Mouse (Mus musculus) G1E-ER4 (cell line): ENCODE data around the gene 2010005H15Rik. TPM values are rescaled to one million over a fixed set of nuclear protein-coding genes. Genes with fewer than 3 reads are reported as not detected.
"Not testable (repeated sequence)": the region's sequence is repeated elsewhere in the genome, so short reads cannot be mapped to it uniquely, and the experiment has no call there.

Experiments used
- GATA1 ChIP-seq: IDR thresholded peaks from one replicate; pipeline ENCODE4 v1.8.0; 2012; ENCODE audit warnings: low read length, inconsistent platforms
- polyA plus RNA-seq: library from polyadenylated mRNA; stranded (reverse); fragments of >175 nt; gene quantifications from 2 replicates; pipeline ENCODE4 v1.2.3, GENCODE M21; 2012

2010005H15Rik gene
- polyA plus RNA-seq, result not detected in 2 replicates

DNA sequence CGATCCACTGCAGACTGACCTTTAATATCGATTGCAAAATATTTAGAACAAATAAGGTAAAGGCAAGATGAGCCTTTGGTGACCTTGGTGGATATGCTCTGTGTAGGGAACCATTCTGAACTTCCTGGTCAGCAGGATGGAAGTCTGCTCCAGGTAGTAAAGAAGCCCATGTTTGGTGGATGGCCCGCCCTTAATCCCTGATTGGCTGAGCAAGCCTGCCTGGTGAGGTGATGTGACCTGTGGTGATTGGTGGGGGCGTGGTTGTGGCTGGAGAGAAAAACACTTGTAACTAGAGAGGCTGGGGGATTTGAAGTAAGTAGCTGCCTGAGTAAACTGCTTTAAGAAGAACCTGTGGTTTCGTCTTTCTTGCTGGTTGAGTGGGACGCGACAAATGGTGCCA is at the start of gene 2010005H15Rik:
Gene 2010005H15Rik, plus strand, starts transcription at position 301 of the 400 bp plus-strand sequence.
- not testable (repeated sequence) for TF ChIP-seq GATA1

DNA sequence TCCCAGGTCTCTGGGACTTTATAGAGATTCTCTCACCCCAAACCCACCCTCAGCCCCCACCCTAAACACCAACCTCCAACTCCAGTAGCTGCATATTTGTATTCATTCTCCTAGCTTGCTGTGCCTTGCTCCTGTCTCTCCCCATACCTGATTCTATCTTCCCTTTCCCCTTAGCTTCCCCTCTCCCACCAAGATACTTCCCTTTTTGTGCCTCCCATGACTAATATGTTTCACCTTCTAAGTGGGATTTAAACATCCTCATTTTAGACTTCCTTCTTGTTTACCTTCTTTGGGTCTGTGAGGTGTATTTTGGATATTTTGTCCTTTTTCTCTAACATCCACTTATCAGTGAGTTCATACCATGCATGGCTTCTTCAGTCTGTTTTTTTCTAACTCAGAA is 45.2 kb upstream of the 2010005H15Rik start:
- no peak for TF ChIP-seq GATA1

DNA sequence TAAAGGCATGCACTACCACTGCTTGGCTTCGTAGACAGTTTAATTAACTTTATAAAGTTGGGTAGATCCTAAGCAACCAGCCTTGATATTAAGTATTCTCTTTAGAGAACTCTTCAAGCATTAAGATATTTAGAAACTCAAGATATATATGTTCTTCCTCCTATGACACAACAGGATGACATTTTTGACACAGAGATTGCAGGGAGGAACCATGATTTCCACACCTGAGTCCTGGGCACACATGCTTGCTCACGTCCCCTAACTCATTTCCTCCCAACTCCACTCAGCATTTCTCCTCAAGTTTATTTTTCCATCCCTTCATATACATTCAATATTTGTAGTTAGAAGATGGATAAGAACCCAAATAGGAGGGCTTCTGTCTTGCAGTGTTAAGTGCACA is 41.4 kb upstream of the 2010005H15Rik start:
- no peak for TF ChIP-seq GATA1

DNA sequence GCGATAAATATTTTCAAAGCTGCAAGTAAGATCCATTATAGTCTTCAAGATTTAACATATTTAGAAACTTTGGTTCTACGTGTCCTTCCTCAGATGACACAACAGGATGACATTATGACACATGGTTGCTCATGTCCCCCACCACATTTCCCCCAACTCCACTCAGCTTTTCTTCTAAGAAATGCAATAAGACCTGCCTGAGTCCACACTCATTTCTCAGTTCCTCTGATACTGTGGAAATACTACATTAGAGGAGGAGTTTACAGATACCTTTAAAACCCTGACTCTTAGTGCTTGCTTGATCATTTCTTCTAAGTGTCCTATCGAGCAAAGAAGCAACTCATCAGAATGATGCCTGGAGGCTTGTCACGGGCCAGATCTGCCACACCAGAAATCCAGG is 37.4 kb upstream of the 2010005H15Rik start, which contains the start of gene Gm5483:
Gene Gm5483, plus strand, starts transcription at position 301 of the 400 bp plus-strand sequence.
- not testable (repeated sequence) for TF ChIP-seq GATA1

DNA sequence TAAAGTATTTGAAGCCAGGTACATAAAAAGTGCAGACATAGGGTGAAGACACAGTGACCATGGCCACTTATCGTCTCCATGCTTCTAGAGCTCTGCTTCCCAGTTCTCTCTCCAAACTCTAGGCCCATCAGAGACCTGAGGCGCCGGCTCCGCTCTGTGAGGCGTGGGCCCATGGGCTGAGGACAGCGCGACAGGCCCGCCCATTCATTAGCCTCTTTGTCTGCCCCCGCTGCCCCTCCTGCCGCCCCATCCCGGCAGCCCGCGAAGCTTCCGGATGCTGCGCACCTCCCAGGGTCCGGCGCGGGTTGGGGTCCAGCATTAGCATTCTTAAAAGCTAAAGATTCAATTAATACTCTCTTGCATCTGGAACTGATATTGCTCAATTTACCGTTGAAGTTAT is 22.0 kb upstream of the 2010005H15Rik start:
- no peak for TF ChIP-seq GATA1

DNA sequence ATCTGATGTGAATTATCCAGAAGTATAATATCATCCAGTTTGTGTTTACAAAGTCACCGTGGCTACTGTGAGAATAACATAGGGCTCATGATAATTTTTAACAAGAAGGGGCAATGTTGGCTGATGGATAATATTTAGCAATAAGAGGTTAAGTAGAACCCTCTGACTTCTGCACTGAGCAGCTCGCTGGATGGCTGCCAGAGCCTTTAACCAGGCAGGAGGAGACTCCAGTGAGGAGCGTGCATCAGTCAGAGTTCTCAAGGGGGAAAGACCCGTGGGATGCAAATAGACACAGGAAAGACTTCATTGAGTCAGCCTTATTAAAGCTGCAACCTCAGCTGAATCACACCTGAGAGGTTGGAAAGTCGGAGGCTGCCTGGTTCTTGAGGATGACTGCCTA is 17.4 kb upstream of the 2010005H15Rik start:
- no peak for TF ChIP-seq GATA1

DNA sequence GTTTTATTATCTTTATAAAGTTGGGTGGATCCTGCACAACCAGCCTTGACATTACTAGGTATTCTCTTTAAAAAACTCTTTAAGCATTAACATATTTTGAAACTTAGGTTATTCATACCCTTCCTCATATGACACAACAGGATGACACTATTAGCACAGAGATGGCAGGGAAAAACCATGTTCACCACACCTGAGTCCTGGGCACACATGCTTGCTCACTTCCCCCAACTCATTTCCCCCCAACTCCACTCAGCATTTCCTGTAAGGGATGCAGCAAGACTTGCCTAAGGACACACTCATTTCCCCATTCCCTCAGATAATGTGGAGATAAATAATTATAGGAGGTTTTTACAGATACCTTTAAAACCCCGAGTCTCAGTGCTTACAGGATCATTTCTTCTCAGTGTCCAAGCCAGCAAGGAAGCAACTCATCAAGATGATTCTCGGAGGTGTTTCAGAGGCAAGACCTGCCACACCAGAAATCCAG is 11.3 kb upstream of the 2010005H15Rik start, which contains the start of gene Gm5416:
Gene Gm5416, plus strand, starts transcription at position 437 of the 487 bp plus-strand sequence.
- no peak for TF ChIP-seq GATA1

DNA sequence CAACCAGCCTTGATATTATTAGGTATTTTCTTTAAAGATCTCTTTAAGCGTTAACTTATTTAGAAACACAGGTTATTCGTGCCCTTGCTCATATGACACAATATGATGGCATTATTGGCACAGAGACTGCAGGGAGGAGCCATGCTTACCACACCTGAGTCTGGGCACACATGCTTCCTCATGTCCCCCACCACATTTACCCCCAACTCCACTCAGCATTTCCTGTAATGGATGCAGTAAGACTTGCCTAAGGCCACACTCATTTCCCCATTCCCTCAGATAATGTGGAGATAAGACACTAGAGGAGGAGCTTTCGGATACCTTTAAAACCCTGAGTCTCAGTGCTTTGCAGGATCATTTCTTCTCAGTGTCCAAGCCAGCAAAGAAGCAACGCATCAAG is 55.5 kb downstream of the 2010005H15Rik start, which contains the start of gene Stfa1:
Gene Stfa1, plus strand, starts transcription at position 156 of the 400 bp plus-strand sequence.
- TF ChIP-seq GATA1, result not testable (repeated sequence)

DNA sequence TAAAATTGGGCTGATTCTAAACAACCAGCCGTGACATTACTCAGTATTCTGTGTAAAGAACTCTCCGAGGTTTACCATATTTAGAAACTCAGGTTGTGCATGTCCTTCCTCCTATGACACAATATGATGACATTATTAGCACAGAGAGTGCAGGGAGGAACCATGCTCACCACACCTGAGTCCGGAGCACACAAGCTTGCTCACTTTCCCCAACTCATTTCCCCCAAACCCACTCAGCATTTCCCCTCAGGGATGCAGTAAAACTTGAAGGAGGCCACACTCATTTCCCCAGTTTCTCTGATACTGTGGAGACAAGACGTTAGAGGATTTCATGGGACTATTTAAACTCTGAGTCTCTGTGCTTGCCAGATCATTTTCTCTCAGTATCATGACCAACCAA is 67.9 kb downstream of the 2010005H15Rik start:
- no peak for TF ChIP-seq GATA1

Other genes starting within 250 kb of the 2010005H15Rik start
- 46.7 and 66.0 TPM in 2 replicates for gene Kpna1, start 242.7 kb upstream of the 2010005H15Rik start, polyA plus RNA-seq
- 0.22 and 0.35 TPM in 2 replicates for gene Wdr5b, start 180.3 kb upstream of the 2010005H15Rik start, polyA plus RNA-seq
- 162 and 401 TPM in 2 replicates for gene Fam162a, start 149.9 kb upstream of the 2010005H15Rik start, polyA plus RNA-seq
- 5.6 and 8.0 TPM in 2 replicates for gene Ccdc58, start 149.8 kb upstream of the 2010005H15Rik start, polyA plus RNA-seq
- not detected in 2 replicates for gene Csta1, start 90.2 kb upstream of the 2010005H15Rik start, polyA plus RNA-seq
- not detected in 2 replicates for gene Stfa2l1, start 64.7 kb upstream of the 2010005H15Rik start, polyA plus RNA-seq
- not detected in 2 replicates for gene Gm5483, start 37.3 kb upstream of the 2010005H15Rik start, polyA plus RNA-seq
- gene Gm5416, start 11.1 kb upstream of the 2010005H15Rik start, polyA plus RNA-seq, result not detected in 2 replicates
- not detected in 2 replicates for gene Stfa1, start 55.5 kb downstream of the 2010005H15Rik start, polyA plus RNA-seq
- gene BC117090, start 112.9 kb downstream of the 2010005H15Rik start, polyA plus RNA-seq, result not detected in 2 replicates
- gene BC100530, start 146.3 kb downstream of the 2010005H15Rik start, polyA plus RNA-seq, result not detected in 2 replicates
- gene Stfa2, start 187.0 kb downstream of the 2010005H15Rik start, polyA plus RNA-seq, result not detected in 2 replicates
- gene Stfa3, start 233.9 kb downstream of the 2010005H15Rik start, polyA plus RNA-seq, result not detected in 2 replicates